13 mouse cellular contexts compared by ENCODE assay signal in the genomic region with DNA sequence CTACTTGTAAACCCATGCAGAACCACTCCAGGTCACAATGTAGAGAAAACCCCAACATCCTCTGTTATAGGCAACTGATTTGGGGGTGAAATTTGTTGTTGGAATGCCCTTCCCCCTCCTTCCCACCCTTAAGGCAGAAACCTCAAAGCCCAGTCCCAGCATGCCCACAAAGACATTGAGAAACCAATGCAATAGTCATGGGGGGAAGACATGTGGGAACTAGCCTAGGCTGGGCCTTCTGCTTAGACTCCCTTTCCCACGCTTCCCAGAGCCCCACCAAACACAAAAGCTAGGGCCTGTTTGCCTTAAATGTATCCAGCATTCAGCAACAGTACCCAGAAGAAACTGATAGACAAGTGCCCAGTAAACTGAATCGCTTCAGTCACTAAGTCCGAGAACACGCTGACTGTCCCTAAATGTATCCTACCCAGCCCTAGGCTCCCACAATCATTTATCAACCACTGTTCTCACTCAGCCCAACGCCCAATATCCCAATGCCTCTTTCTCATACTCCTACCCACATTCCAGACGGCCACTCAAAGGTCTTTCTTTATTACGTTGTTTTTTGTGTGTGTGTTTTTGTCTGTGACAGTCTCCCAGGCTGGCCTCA. TPM values are rescaled to one million over a fixed set of nuclear protein-coding genes. Genes with fewer than 3 reads are reported as not detected.
DNase-seq lines count a peak whose midpoint lies in the region; ATAC-seq and TF ChIP-seq lines count a peak whose summit lies in the region.
"Had no signal": no experiment of that assay in that cellular context is flagged by ENCODE, and none has a peak within 500 bp of the region (broad histone marks: within the 10 kb centered on the region; RNA-seq: fewer than 3 reads in every experiment).

No protein-coding gene starts in this region.

- peak overlapping the region; percentile 15 for H3K4me2 ChIP-seq in intestine, embryonic 15.5 days (replicated peaks)
- H3K4me2 ChIP-seq: hindbrain, embryonic 14.5 days had no signal

- peak overlapping the region; percentile 7; the same call in 1 of the 2 replicates for H3K27ac ChIP-seq in kidney, adult 2 months (ENCODE audit: insufficient read depth, low read depth, low read length)
- H3K27ac ChIP-seq in spleen, adult 2 months (ENCODE audit: insufficient read depth, low read length), result 0 out of 2 replicates have a peak overlapping the region, but pooled peaks have one; percentile 8
- peak overlapping the region; percentile 64 for H3K27ac ChIP-seq in intestine, embryonic 15.5 days
- H3K27ac ChIP-seq: hindbrain, embryonic 14.5 days had no signal

- no peaks in the 10 kb centered on the region; the same call in 1 of the 2 replicates for H3K36me3 ChIP-seq in kidney, adult 2 months (ENCODE audit: control insufficient read depth, insufficient read depth, low read length)
- H3K36me3 ChIP-seq in spleen, adult 2 months (ENCODE audit: control insufficient read depth, insufficient read depth, low read length), result no peaks in the 10 kb centered on the region
- H3K36me3 ChIP-seq in intestine, embryonic 15.5 days, result peaks cover 5% of the 10 kb centered on the region; the same call in 1 of the 2 replicates

- no peaks in the 10 kb centered on the region for H3K27me3 ChIP-seq in kidney, adult 2 months (replicated peaks; ENCODE audit: control insufficient read depth, insufficient read depth, low read length)
- H3K27me3 ChIP-seq in spleen, adult 2 months (ENCODE audit: control insufficient read depth, insufficient read depth, low read length), result no peaks in the 10 kb centered on the region
- no peaks in the 10 kb centered on the region for H3K27me3 ChIP-seq in intestine, embryonic 15.5 days (replicated peaks)

- peak; percentile 14 for ATAC-seq in intestine, embryonic 15.5 days

- no peak for TF ChIP-seq CTCF in kidney, adult 2 months (conservative IDR thresholded peaks at IDR 0.05; ENCODE audit: insufficient read depth, insufficient read length, low read depth, low read length)
- no peak for TF ChIP-seq CTCF in spleen, adult 2 months (IDR thresholded peaks at IDR 0.05; ENCODE audit: extremely low read depth, insufficient read depth, insufficient read length, insufficient replicate concordance)

- H3K9ac ChIP-seq in intestine, embryonic 15.5 days, result no peak overlapping the region
- H3K9ac ChIP-seq: hindbrain, embryonic 14.5 days had no signal

- H3K4me1 ChIP-seq in kidney, adult 2 months (ENCODE audit: control insufficient read depth, insufficient read depth, low read length), result peaks cover 34% of the 10 kb centered on the region
- peaks cover 11% of the 10 kb centered on the region; the same call in 1 of the 2 replicates for H3K4me1 ChIP-seq in spleen, adult 2 months (ENCODE audit: control insufficient read depth, insufficient read depth, insufficient read length)
- peaks cover 23% of the 10 kb centered on the region for H3K4me1 ChIP-seq in intestine, embryonic 15.5 days (replicated peaks)

- 34% methylated on average over 7 of the region's 7 CpGs for WGBS in kidney, adult 2 months
- 86% methylated on average over 7 of the region's 7 CpGs for WGBS in spleen, adult 2 months
- WGBS in intestine, embryonic 15.5 days, result 59% methylated on average over 7 of the region's 7 CpGs

- H3K9me3 ChIP-seq in intestine, embryonic 15.5 days, result no peaks in the 10 kb centered on the region

- TF ChIP-seq POLR2A in kidney, adult 2 months (IDR thresholded peaks at IDR 0.05; ENCODE audit: low read depth, low read length), result no peak
- no peak for TF ChIP-seq POLR2A in spleen, adult 2 months (IDR thresholded peaks at IDR 0.05; ENCODE audit: low read depth, low read length)

- no peak overlapping the region for H3K4me3 ChIP-seq in kidney, adult 2 months (ENCODE audit: insufficient read depth, low read depth, low read length)
- no peak overlapping the region for H3K4me3 ChIP-seq in spleen, adult 2 months (ENCODE audit: extremely low read depth, insufficient read depth, insufficient read length)
- H3K4me3 ChIP-seq in intestine, embryonic 15.5 days (replicated peaks), result no peak overlapping the region
- H3K4me3 ChIP-seq: erythroblast, embryonic 14.5 days had no signal

- DNase-seq in kidney, adult 2 months, result no peak
- no peak for DNase-seq in kidney, adult 8-10 months
- no peak for DNase-seq in spleen, adult 2 months (ENCODE audit: low read depth in 1 of 2, low spot score in 2 of 2)
- DNase-seq in spleen, postnatal 14 days (ENCODE audit: low spot score in 2 of 2), result no peak
- DNase-seq in cerebellum, postnatal 10 days, result no peak
- no peak for DNase-seq in layer of hippocampus, adult 9-11 months
- DNase-seq: cerebellum, adult 2 months; lung, postnatal 4 days; spleen, adult 18-20 months; thymus, postnatal 36 days had no signal

RNA-seq across cellular contexts. Expression of a gene that starts 24.1 kb away (rescaled TPM):
- 53.2 and 58.7 TPM in 2 replicates for polyA plus RNA-seq in kidney, adult 2 months (2012; rRNA removed)
- polyA plus RNA-seq in spleen, adult 2 months (2012; rRNA removed), result 12.3 and 14.7 TPM in 2 replicates
- 60.7 and 64.4 TPM in 2 replicates for polyA plus RNA-seq in intestine, embryonic 15.5 days (2015; fragmentation: Nextera tagmentation; extraction: Ambion mirVana)

RNA-seq across cellular contexts. Expression of a gene that starts 32.4 kb away (rescaled TPM):
- 0.02 TPM in 1 of 2 replicates, not detected in the other for polyA plus RNA-seq in kidney, adult 2 months (2012; rRNA removed)
- polyA plus RNA-seq in spleen, adult 2 months (2012; rRNA removed), result not detected in 2 replicates
- polyA plus RNA-seq in intestine, embryonic 15.5 days (2015; fragmentation: Nextera tagmentation; extraction: Ambion mirVana), result 0.05 and 0.06 TPM in 2 replicates
- polyA plus RNA-seq: cerebellum, adult 2 months; erythroblast, embryonic 14.5 days had no signal

RNA-seq across cellular contexts. Expression of a gene that starts 44.1 kb away (rescaled TPM):
- polyA plus RNA-seq in kidney, adult 2 months (2012; rRNA removed), result 29.6 and 32.2 TPM in 2 replicates
- polyA plus RNA-seq in spleen, adult 2 months (2012; rRNA removed), result 52.6 and 76.8 TPM in 2 replicates
- 225 and 234 TPM in 2 replicates for polyA plus RNA-seq in intestine, embryonic 15.5 days (2015; fragmentation: Nextera tagmentation; extraction: Ambion mirVana)

RNA-seq across cellular contexts. Expression of a gene that starts 51.4 kb away (rescaled TPM):
- polyA plus RNA-seq in kidney, adult 2 months (2012; rRNA removed), result not detected in 2 replicates
- polyA plus RNA-seq in spleen, adult 2 months (2012; rRNA removed), result not detected in 2 replicates
- polyA plus RNA-seq in intestine, embryonic 15.5 days (2015; fragmentation: Nextera tagmentation; extraction: Ambion mirVana), result not detected in 2 replicates
- polyA plus RNA-seq: erythroblast, embryonic 14.5 days; hindbrain, embryonic 14.5 days had no signal

RNA-seq across cellular contexts. Expression of a gene that starts 51.7 kb away (rescaled TPM):
- polyA plus RNA-seq in kidney, adult 2 months (2012; rRNA removed), result 7.8 and 9.3 TPM in 2 replicates
- 4.9 and 5.0 TPM in 2 replicates for polyA plus RNA-seq in spleen, adult 2 months (2012; rRNA removed)
- 32.5 and 34.7 TPM in 2 replicates for polyA plus RNA-seq in intestine, embryonic 15.5 days (2015; fragmentation: Nextera tagmentation; extraction: Ambion mirVana)

Comparison
In these comparisons a context has a peak if more than half of its experiments do, and no peak if none do; other contexts are left out.
1. H3K27ac ChIP-seq: peak in every context shown above with its lines; median percentile 64 in intestine, embryonic 15.5 days; 8 in spleen, adult 2 months; 7 in kidney, adult 2 months.